ENCODE assay signal across 27 mouse cellular contexts in the genomic region with DNA sequence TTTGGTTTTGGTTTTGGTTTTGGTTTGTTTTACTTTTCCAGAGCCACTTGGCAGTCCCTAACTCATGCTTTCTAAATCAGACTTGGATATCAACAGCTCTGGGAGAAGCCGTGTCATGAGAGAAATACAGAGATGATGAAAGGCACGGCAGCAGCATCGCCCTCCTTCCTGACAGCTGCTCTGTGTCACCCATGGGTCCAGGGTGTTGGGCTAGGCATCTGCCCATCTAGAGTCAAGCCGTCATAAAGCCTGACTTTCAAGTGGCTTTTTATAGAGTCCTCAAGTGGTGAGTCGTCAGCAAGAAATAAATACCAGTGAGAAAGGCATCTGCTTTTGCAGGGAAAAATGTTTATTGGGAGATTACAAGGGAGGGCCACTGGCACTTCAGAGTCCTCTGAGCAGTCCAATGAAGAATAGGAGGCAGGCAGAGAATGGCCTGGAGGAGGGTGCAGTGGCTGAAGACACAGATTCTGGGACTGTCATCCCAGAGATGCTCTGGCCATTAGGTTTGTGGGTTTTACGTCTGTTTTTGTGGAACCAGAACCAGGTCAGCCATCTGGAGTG. TPM values are rescaled to one million over a fixed set of nuclear protein-coding genes. Genes with fewer than 3 reads are reported as not detected.
DNase-seq lines count a peak whose midpoint lies in the region; ATAC-seq and TF ChIP-seq lines count a peak whose summit lies in the region.
"Had no signal": no experiment of that assay in that cellular context is flagged by ENCODE, and none has a peak within 500 bp of the region (broad histone marks: within the 10 kb centered on the region; RNA-seq: fewer than 3 reads in every experiment).

No protein-coding gene starts in this region.

- H3K27ac ChIP-seq in heart, postnatal 0 days (ENCODE audit: low read depth), result no peak overlapping the region
- H3K27ac ChIP-seq in heart, embryonic 11.5 days (ENCODE audit: low read depth, low read length), result no peak overlapping the region
- no peak overlapping the region for H3K27ac ChIP-seq in hindbrain, postnatal 0 days
- no peak overlapping the region for H3K27ac ChIP-seq in midbrain, embryonic 15.5 days
- H3K27ac ChIP-seq: embryonic facial prominence, embryonic 10.5 days; heart, embryonic 10.5 days; hindbrain, embryonic 15.5 days; layer of hippocampus, adult 2 months had no signal

- H3K4me2 ChIP-seq in heart, postnatal 0 days (ENCODE audit: low read depth, low read length), result peak overlapping the region; percentile 17; the same call in 1 of the 2 replicates
- no peak overlapping the region for H3K4me2 ChIP-seq in heart, embryonic 11.5 days
- no peak overlapping the region for H3K4me2 ChIP-seq in hindbrain, postnatal 0 days (ENCODE audit: low read depth, low read length)
- H3K4me2 ChIP-seq in midbrain, embryonic 15.5 days, result no peak overlapping the region
- H3K4me2 ChIP-seq: hindbrain, embryonic 15.5 days; midbrain, embryonic 11.5 days had no signal

- no peak for TF ChIP-seq EP300 in heart, postnatal 0 days (IDR thresholded peaks at IDR 0.05; ENCODE audit: low read depth)

- H3K9ac ChIP-seq in heart, postnatal 0 days (replicated peaks; ENCODE audit: low read depth, low read length), result no peak overlapping the region
- H3K9ac ChIP-seq in heart, embryonic 11.5 days (ENCODE audit: low read depth, low read length), result no peak overlapping the region
- H3K9ac ChIP-seq in hindbrain, postnatal 0 days (replicated peaks; ENCODE audit: low read length), result no peak overlapping the region
- H3K9ac ChIP-seq in midbrain, embryonic 15.5 days, result no peak overlapping the region
- H3K9ac ChIP-seq: hindbrain, embryonic 15.5 days had no signal

- WGBS in heart, postnatal 0 days, result 41% methylated on average over 6 of the region's 6 CpGs
- 54% methylated on average over 6 of the region's 6 CpGs for WGBS in heart, embryonic 11.5 days (ENCODE audit: insufficient replicate concordance)
- 80% methylated on average over 6 of the region's 6 CpGs for WGBS in hindbrain, postnatal 0 days
- 83% methylated on average over 6 of the region's 6 CpGs for WGBS in midbrain, embryonic 15.5 days

- H3K36me3 ChIP-seq in heart, postnatal 0 days (replicated peaks; ENCODE audit: control insufficient read depth, insufficient read depth, low read length), result no peaks in the 10 kb centered on the region
- no peaks in the 10 kb centered on the region for H3K36me3 ChIP-seq in heart, embryonic 11.5 days (ENCODE audit: control insufficient read depth, insufficient read depth, low read length)
- no peaks in the 10 kb centered on the region for H3K36me3 ChIP-seq in hindbrain, postnatal 0 days (ENCODE audit: insufficient read depth, low read length)
- no peaks in the 10 kb centered on the region for H3K36me3 ChIP-seq in midbrain, embryonic 15.5 days (replicated peaks)
- H3K36me3 ChIP-seq: embryonic facial prominence, embryonic 10.5 days; heart, embryonic 10.5 days; hindbrain, embryonic 15.5 days had no signal

- H3K4me1 ChIP-seq in heart, postnatal 0 days (ENCODE audit: control insufficient read depth, insufficient read depth), result no peaks in the 10 kb centered on the region
- H3K4me1 ChIP-seq in heart, embryonic 11.5 days (ENCODE audit: control insufficient read depth, insufficient read depth, low read length), result no peaks in the 10 kb centered on the region; the same call in 1 of the 2 replicates
- H3K4me1 ChIP-seq in hindbrain, postnatal 0 days (ENCODE audit: insufficient read depth, low read length), result no peaks in the 10 kb centered on the region
- no peaks in the 10 kb centered on the region for H3K4me1 ChIP-seq in midbrain, embryonic 15.5 days
- H3K4me1 ChIP-seq: embryonic facial prominence, embryonic 10.5 days; heart, embryonic 10.5 days; hindbrain, embryonic 15.5 days had no signal

- no peak for ATAC-seq in heart, postnatal 0 days (ENCODE audit: insufficient read depth, low read depth)
- ATAC-seq in heart, embryonic 11.5 days (replicated peaks; ENCODE audit: insufficient number of reproducible peaks, low FRiP score, low TSS enrichment), result no peak
- no peak for ATAC-seq in hindbrain, postnatal 0 days
- ATAC-seq in midbrain, embryonic 15.5 days (replicated peaks), result no peak

- H3K4me3 ChIP-seq in heart, postnatal 0 days (ENCODE audit: low read depth, low read length), result no peak overlapping the region
- no peak overlapping the region for H3K4me3 ChIP-seq in heart, embryonic 11.5 days (ENCODE audit: low read depth, low read length)
- no peak overlapping the region for H3K4me3 ChIP-seq in hindbrain, postnatal 0 days (ENCODE audit: low read length)
- no peak overlapping the region for H3K4me3 ChIP-seq in midbrain, embryonic 15.5 days
- H3K4me3 ChIP-seq: embryonic facial prominence, embryonic 10.5 days; heart, embryonic 10.5 days; hindbrain, embryonic 15.5 days; layer of hippocampus, adult 2 months had no signal

- no peaks in the 10 kb centered on the region for H3K9me3 ChIP-seq in heart, postnatal 0 days (replicated peaks; ENCODE audit: control insufficient read depth, low read length)
- no peaks in the 10 kb centered on the region for H3K9me3 ChIP-seq in heart, embryonic 11.5 days (replicated peaks; ENCODE audit: control insufficient read depth, low read length)
- no peaks in the 10 kb centered on the region for H3K9me3 ChIP-seq in hindbrain, postnatal 0 days (ENCODE audit: low read length)
- no peaks in the 10 kb centered on the region for H3K9me3 ChIP-seq in midbrain, embryonic 15.5 days
- H3K9me3 ChIP-seq: embryonic facial prominence, embryonic 10.5 days; heart, embryonic 10.5 days; hindbrain, embryonic 15.5 days had no signal

- no peaks in the 10 kb centered on the region for H3K27me3 ChIP-seq in heart, postnatal 0 days (ENCODE audit: control insufficient read depth, insufficient read depth, low read length)
- no peaks in the 10 kb centered on the region for H3K27me3 ChIP-seq in heart, embryonic 11.5 days (ENCODE audit: control insufficient read depth, insufficient read depth, low read length)
- no peaks in the 10 kb centered on the region for H3K27me3 ChIP-seq in hindbrain, postnatal 0 days (ENCODE audit: insufficient read depth, low read length)
- no peaks in the 10 kb centered on the region for H3K27me3 ChIP-seq in midbrain, embryonic 15.5 days (replicated peaks)
- H3K27me3 ChIP-seq: hindbrain, embryonic 15.5 days had no signal

- peak; percentile 1 to 9 for DNase-seq in frontal cortex, postnatal 36 days (ENCODE audit: low spot score in 2 of 2)
- no peak for DNase-seq in frontal cortex, postnatal 10 days (ENCODE audit: low spot score in 2 of 2)
- DNase-seq in heart, postnatal 0 days (ENCODE audit: low spot score), result no peak
- DNase-seq in 3T3-L1 (ENCODE audit: low read depth, low spot score), result peak; percentile 20
- DNase-seq in lung, postnatal 25 days (ENCODE audit: low spot score), result peak; percentile 2
- no peak for DNase-seq in hindbrain, postnatal 0 days (ENCODE audit: low spot score)
- DNase-seq: adrenal gland, adult 2 months; cerebellum, adult 8-10 months; gastrocnemius, postnatal 25 days; kidney, adult 2 months; kidney, postnatal 14 days; left cerebral cortex, postnatal 4 days; liver; spleen, adult 18-20 months; thymus, postnatal 25 days had no signal

- no peak for TF ChIP-seq CTCF in heart, postnatal 0 days (IDR thresholded peaks at IDR 0.05; ENCODE audit: low read depth)
- no peak for TF ChIP-seq CTCF in hindbrain, postnatal 0 days (IDR thresholded peaks at IDR 0.05; ENCODE audit: low read depth)

RNA-seq across cellular contexts. Expression of a gene that starts 4.0 kb away (rescaled TPM):
- total RNA-seq in heart, postnatal 0 days (2014; rRNA removed; ENCODE audit: low replicate concordance), result not detected in 2 replicates
- not detected in 2 replicates for polyA plus RNA-seq in heart, postnatal 0 days (2015; fragmentation: Nextera tagmentation; extraction: Ambion mirVana)
- polyA plus RNA-seq in heart, embryonic 11.5 days (2014; fragmentation: Nextera tagmentation; extraction: Ambion mirVana), result not detected in 2 replicates
- not detected in 2 replicates for total RNA-seq in hindbrain, postnatal 0 days (2014; rRNA removed)
- not detected in 2 replicates for polyA plus RNA-seq in hindbrain, postnatal 0 days (2015; fragmentation: Nextera tagmentation; extraction: Ambion mirVana)
- not detected in 2 replicates for polyA plus RNA-seq in midbrain, embryonic 15.5 days (2015; fragmentation: Nextera tagmentation; extraction: Ambion mirVana)
- total RNA-seq: adrenal gland, adult 2 months; gastrocnemius, postnatal 25 days; layer of hippocampus, adult 2 months; left cerebral cortex, postnatal 4 days; monocyte, adult 5-6 weeks had no signal
- polyA plus RNA-seq: adrenal gland, adult 2 months; embryonic facial prominence, embryonic 10.5 days; forebrain, embryonic 11.5 days; frontal cortex, adult 2 months; heart, embryonic 10.5 days; hindbrain, embryonic 15.5 days; kidney, adult 2 months; liver, embryonic 16.5 days; midbrain, embryonic 11.5 days; neural tube, embryonic 14.5 days had no signal

RNA-seq across cellular contexts. Expression of a gene that starts 5.0 kb away (rescaled TPM):
- not detected in 2 replicates for total RNA-seq in heart, postnatal 0 days (2014; rRNA removed; ENCODE audit: low replicate concordance)
- not detected in 2 replicates for polyA plus RNA-seq in heart, postnatal 0 days (2015; fragmentation: Nextera tagmentation; extraction: Ambion mirVana)
- polyA plus RNA-seq in heart, embryonic 11.5 days (2014; fragmentation: Nextera tagmentation; extraction: Ambion mirVana), result not detected in 2 replicates
- not detected in 2 replicates for total RNA-seq in hindbrain, postnatal 0 days (2014; rRNA removed)
- polyA plus RNA-seq in hindbrain, postnatal 0 days (2015; fragmentation: Nextera tagmentation; extraction: Ambion mirVana), result 0.11 TPM in 1 of 2 replicates, not detected in the other
- polyA plus RNA-seq in midbrain, embryonic 15.5 days (2015; fragmentation: Nextera tagmentation; extraction: Ambion mirVana), result not detected in 2 replicates
- total RNA-seq: adrenal gland, adult 2 months; gastrocnemius, postnatal 25 days; layer of hippocampus, adult 2 months; left cerebral cortex, postnatal 4 days; monocyte, adult 5-6 weeks had no signal
- polyA plus RNA-seq: adrenal gland, adult 2 months; embryonic facial prominence, embryonic 10.5 days; forebrain, embryonic 11.5 days; frontal cortex, adult 2 months; heart, embryonic 10.5 days; hindbrain, embryonic 15.5 days; kidney, adult 2 months; liver, embryonic 16.5 days; midbrain, embryonic 11.5 days; neural tube, embryonic 14.5 days had no signal

RNA-seq across cellular contexts. Expression of a gene that starts 16.7 kb away (rescaled TPM):
- not detected in 2 replicates for total RNA-seq in heart, postnatal 0 days (2014; rRNA removed; ENCODE audit: low replicate concordance)
- polyA plus RNA-seq in heart, postnatal 0 days (2015; fragmentation: Nextera tagmentation; extraction: Ambion mirVana), result not detected in 2 replicates
- polyA plus RNA-seq in heart, embryonic 11.5 days (2014; fragmentation: Nextera tagmentation; extraction: Ambion mirVana), result not detected in 2 replicates
- not detected in 2 replicates for total RNA-seq in hindbrain, postnatal 0 days (2014; rRNA removed)
- polyA plus RNA-seq in hindbrain, postnatal 0 days (2015; fragmentation: Nextera tagmentation; extraction: Ambion mirVana), result 0.11 and 0.29 TPM in 2 replicates
- polyA plus RNA-seq in midbrain, embryonic 15.5 days (2015; fragmentation: Nextera tagmentation; extraction: Ambion mirVana), result not detected in 2 replicates
- total RNA-seq: adrenal gland, adult 2 months; gastrocnemius, postnatal 25 days; layer of hippocampus, adult 2 months; left cerebral cortex, postnatal 4 days; monocyte, adult 5-6 weeks had no signal
- polyA plus RNA-seq: adrenal gland, adult 2 months; embryonic facial prominence, embryonic 10.5 days; forebrain, embryonic 11.5 days; frontal cortex, adult 2 months; heart, embryonic 10.5 days; hindbrain, embryonic 15.5 days; kidney, adult 2 months; liver, embryonic 16.5 days; midbrain, embryonic 11.5 days; neural tube, embryonic 14.5 days had no signal

RNA-seq across cellular contexts. Expression of a gene that starts 30.4 kb away (rescaled TPM):
- total RNA-seq in heart, postnatal 0 days (2014; rRNA removed; ENCODE audit: low replicate concordance), result not detected in 2 replicates
- polyA plus RNA-seq in heart, postnatal 0 days (2015; fragmentation: Nextera tagmentation; extraction: Ambion mirVana), result not detected in 2 replicates
- not detected in 2 replicates for polyA plus RNA-seq in heart, embryonic 11.5 days (2014; fragmentation: Nextera tagmentation; extraction: Ambion mirVana)
- total RNA-seq in hindbrain, postnatal 0 days (2014; rRNA removed), result not detected in 2 replicates
- polyA plus RNA-seq in hindbrain, postnatal 0 days (2015; fragmentation: Nextera tagmentation; extraction: Ambion mirVana), result not detected in 2 replicates
- polyA plus RNA-seq in midbrain, embryonic 15.5 days (2015; fragmentation: Nextera tagmentation; extraction: Ambion mirVana), result not detected in 2 replicates
- total RNA-seq: adrenal gland, adult 2 months; gastrocnemius, postnatal 25 days; layer of hippocampus, adult 2 months; monocyte, adult 5-6 weeks had no signal
- polyA plus RNA-seq: adrenal gland, adult 2 months; embryonic facial prominence, embryonic 10.5 days; forebrain, embryonic 11.5 days; frontal cortex, adult 2 months; heart, embryonic 10.5 days; hindbrain, embryonic 15.5 days; kidney, adult 2 months; liver, embryonic 16.5 days; midbrain, embryonic 11.5 days; neural tube, embryonic 14.5 days had no signal

RNA-seq across cellular contexts. Expression of a gene that starts 41.6 kb away (rescaled TPM):
- total RNA-seq in heart, postnatal 0 days (2014; rRNA removed; ENCODE audit: low replicate concordance), result not detected in 2 replicates
- polyA plus RNA-seq in heart, postnatal 0 days (2015; fragmentation: Nextera tagmentation; extraction: Ambion mirVana), result not detected in 2 replicates
- not detected in 2 replicates for polyA plus RNA-seq in heart, embryonic 11.5 days (2014; fragmentation: Nextera tagmentation; extraction: Ambion mirVana)
- not detected in 2 replicates for total RNA-seq in hindbrain, postnatal 0 days (2014; rRNA removed)
- not detected in 2 replicates for polyA plus RNA-seq in hindbrain, postnatal 0 days (2015; fragmentation: Nextera tagmentation; extraction: Ambion mirVana)
- not detected in 2 replicates for polyA plus RNA-seq in midbrain, embryonic 15.5 days (2015; fragmentation: Nextera tagmentation; extraction: Ambion mirVana)
- total RNA-seq: adrenal gland, adult 2 months; gastrocnemius, postnatal 25 days; layer of hippocampus, adult 2 months; left cerebral cortex, postnatal 4 days; monocyte, adult 5-6 weeks had no signal
- polyA plus RNA-seq: adrenal gland, adult 2 months; embryonic facial prominence, embryonic 10.5 days; forebrain, embryonic 11.5 days; heart, embryonic 10.5 days; hindbrain, embryonic 15.5 days; kidney, adult 2 months; liver, embryonic 16.5 days; midbrain, embryonic 11.5 days; neural tube, embryonic 14.5 days had no signal

Comparison
In these comparisons a context has a peak if more than half of its experiments do, and no peak if none do; other contexts are left out.
1. DNase-seq: peak in frontal cortex, postnatal 36 days (2 of 2), 3T3-L1 (single experiment) and lung, postnatal 25 days (single experiment); none in frontal cortex, postnatal 10 days (0 of 2), heart, postnatal 0 days (single experiment) and hindbrain, postnatal 0 days (single experiment).